Mouse (Mus musculus) kidney, adult 11 months (tissue): ENCODE measurements around the gene Naa35.
A peak's percentile ranks its signal among the peaks of the same experiment; 100 is the strongest.

Experiments used
- DNase-seq: peaks from one replicate; pipeline ENCODE4 v3.0.0; 2022

Gene Naa35

GRCm38 (mm10) chr13:59584947-59585647 is at the start of gene Naa35, which contains the start of gene Agtpbp1:
Naa35 (plus strand) TSS chr13:59585259.
Agtpbp1 (minus strand) TSS chr13:59585227.
- peak; percentile 99 for DNase-seq

- no peak for DNase-seq
Measured at GRCm38 (mm10) chr13:59535746-59536145, 49.3 kb upstream of the Naa35 start.

- DNase-seq, result no peak
Measured at GRCm38 (mm10) chr13:59536631-59537030, 48.4 kb upstream of the Naa35 start.

- no peak for DNase-seq
Measured at GRCm38 (mm10) chr13:59538661-59539060, 46.4 kb upstream of the Naa35 start.

- DNase-seq, result no peak
Measured at GRCm38 (mm10) chr13:59540030-59540429, 45.0 kb upstream of the Naa35 start.

- DNase-seq, result no peak
Measured at GRCm38 (mm10) chr13:59542411-59542810, 42.6 kb upstream of the Naa35 start.

GRCm38 (mm10) chr13:59547091-59547490 is 38.0 kb upstream of the Naa35 start:
- peak; percentile 34 for DNase-seq

- peak; percentile 34 for DNase-seq
Measured at GRCm38 (mm10) chr13:59547716-59548115, 37.3 kb upstream of the Naa35 start.

GRCm38 (mm10) chr13:59549318-59549798 is 35.7 kb upstream of the Naa35 start:
- no peak for DNase-seq

- DNase-seq, result no peak
Measured at GRCm38 (mm10) chr13:59552286-59552685, 32.8 kb upstream of the Naa35 start.

- DNase-seq, result no peak
Measured at GRCm38 (mm10) chr13:59552751-59553150, 32.3 kb upstream of the Naa35 start.

- no peak for DNase-seq
Measured at GRCm38 (mm10) chr13:59554772-59555505, 30.1 kb upstream of the Naa35 start.

- DNase-seq, result no peak
Measured at GRCm38 (mm10) chr13:59555613-59556192, 29.4 kb upstream of the Naa35 start.

- DNase-seq, result peak; percentile 62
Measured at GRCm38 (mm10) chr13:59556670-59557069, 28.4 kb upstream of the Naa35 start.

GRCm38 (mm10) chr13:59557185-59557985 is 27.7 kb upstream of the Naa35 start:
- DNase-seq, result peak; percentile 80

- DNase-seq, result no peak
Measured at GRCm38 (mm10) chr13:59558776-59559175, 26.3 kb upstream of the Naa35 start.

GRCm38 (mm10) chr13:59562471-59562870 is 22.6 kb upstream of the Naa35 start:
- DNase-seq, result no peak

- DNase-seq, result no peak
Measured at GRCm38 (mm10) chr13:59564505-59564904, 20.6 kb upstream of the Naa35 start.

GRCm38 (mm10) chr13:59564923-59565322 is 20.1 kb upstream of the Naa35 start:
- no peak for DNase-seq

GRCm38 (mm10) chr13:59565945-59566520 is 19.0 kb upstream of the Naa35 start:
- DNase-seq, result no peak

GRCm38 (mm10) chr13:59571107-59571506 is 14.0 kb upstream of the Naa35 start:
- no peak for DNase-seq

- DNase-seq, result no peak
Measured at GRCm38 (mm10) chr13:59572549-59572948, 12.5 kb upstream of the Naa35 start.
